Mouse (Mus musculus) embryo, embryonic 11.5 days (tissue): ENCODE results near the gene a.

Experiments used
- DNase-seq: peaks from one replicate; pipeline ENCODE4 v3.0.0-alpha.2; 2012; ENCODE audit warnings: low read depth, low spot score

The a gene

GRCm38 (mm10) chr2:154790656-154791483 lies at the start of gene a, which contains the start of gene Raly:
TSS of gene a (plus strand) at chr2:154791402.
TSS of gene Raly (plus strand) at chr2:154791096.
- DNase-seq: peak; percentile 98

DNA sequence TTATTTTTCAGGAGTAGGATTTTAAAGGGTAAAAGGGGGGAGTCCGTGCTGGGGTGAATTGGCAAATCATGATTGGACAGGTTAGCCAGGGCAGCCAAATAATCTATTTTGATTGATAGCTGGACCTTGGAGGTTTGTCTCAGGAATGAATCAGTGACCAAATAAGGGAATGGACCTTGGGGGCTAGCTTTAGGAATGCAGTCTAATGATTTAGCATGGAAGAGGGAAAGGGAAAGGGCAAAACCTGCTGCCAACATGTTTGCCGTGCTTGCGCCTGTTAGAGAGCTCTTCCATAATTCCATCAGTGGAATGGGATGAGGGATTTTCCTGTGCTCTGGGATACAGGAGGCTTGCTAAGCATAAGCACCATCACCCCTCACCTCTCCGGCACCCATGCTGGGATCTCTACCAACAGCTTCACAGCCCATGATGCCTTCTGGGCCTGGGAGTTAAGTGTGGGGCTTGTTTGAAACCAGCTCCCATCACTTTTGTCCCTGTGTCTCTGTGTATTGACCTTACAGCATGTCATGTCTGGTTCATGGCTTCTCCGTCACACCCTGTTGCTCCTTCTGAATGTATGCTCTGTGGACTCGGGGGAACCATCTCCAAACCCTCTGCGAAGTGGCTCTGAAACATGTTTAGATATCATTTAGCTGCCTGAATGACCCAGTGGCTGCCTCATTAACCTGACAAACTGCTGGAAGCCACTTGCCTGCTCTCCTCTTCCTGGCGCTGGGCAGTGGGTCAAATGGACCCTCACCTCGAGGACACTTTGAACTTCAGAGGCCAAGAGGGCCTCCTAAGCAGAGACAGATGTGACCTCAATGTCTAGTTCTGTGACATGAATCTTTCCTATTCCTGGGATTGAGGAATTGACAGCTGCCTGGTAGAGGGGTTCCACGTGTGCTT lies 48.0 kb upstream of the a start:
- no peak for DNase-seq

GRCm38 (mm10) chr2:154743915-154744314 lies 47.3 kb upstream of the a start:
- DNase-seq: no peak

- DNase-seq: no peak
Measured at GRCm38 (mm10) chr2:154748383-154748782, 42.8 kb upstream of the a start.

DNA sequence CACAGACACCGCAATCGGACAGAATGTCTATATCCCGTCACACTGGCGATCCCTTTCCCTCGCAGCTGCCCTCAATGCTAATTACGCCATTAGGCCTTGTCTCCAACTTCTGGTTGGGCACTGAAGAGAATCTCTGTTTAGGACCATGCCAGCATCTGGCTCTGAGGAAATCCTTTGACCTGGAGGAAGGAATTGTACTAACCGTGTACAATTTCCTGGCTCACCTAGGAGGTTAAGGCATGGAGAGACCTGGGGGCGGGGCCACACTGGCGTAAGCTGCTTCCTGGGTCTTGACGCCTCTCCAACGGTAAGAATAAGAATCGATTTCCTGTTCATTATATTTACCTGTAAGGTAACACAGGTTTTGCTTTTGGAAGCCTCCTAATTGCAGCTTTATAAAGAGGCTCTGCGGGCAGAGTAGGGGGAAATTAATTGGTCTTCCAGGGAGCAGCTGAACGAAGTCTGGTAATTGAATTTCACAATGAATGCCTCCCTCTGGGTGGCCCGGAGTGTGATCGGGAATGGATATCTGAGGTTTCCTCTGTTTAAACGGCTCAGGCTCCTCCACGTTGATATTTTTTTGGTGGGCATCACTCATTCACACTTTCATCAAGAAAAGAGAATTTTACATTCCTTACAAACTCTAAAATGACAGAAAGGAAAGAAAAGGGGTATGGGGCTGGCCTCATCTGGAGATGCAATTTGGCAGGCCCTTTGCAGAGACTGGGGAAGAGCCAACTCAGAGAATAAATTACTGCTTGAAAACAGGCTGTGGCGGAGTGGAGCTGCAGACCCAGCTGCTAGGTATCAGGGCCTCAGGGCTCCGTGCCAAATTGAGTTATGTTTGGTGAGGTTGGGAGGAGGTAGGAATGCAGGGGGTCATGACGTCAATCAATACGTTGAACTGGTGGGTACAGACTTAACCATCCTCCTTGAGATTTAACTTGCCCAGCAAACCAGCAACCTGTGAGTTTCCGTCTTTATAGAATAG lies 41.9 kb upstream of the a start:
- peak; percentile 37 for DNase-seq

DNA sequence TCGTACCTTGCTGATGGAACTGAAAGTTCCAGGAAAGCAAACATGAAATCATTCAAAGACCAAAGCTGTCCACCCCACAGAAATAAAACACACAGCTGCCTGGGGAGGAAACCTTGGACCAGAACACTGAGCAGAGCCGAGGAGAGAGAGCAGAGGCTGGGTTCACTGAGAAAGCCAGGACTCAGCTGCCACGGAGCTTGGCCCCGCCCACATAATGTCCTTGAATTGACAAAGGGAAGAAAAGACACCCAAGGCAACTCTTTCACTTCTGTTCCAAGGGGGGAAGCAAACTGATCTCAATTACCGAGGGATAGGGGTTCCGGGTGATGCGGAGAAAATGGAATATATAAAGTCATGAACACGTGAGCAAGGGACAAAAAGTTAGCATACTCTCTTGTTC lies 39.3 kb upstream of the a start:
- no peak for DNase-seq

GRCm38 (mm10) chr2:154754068-154754560 lies 37.1 kb upstream of the a start:
- no peak for DNase-seq

DNA sequence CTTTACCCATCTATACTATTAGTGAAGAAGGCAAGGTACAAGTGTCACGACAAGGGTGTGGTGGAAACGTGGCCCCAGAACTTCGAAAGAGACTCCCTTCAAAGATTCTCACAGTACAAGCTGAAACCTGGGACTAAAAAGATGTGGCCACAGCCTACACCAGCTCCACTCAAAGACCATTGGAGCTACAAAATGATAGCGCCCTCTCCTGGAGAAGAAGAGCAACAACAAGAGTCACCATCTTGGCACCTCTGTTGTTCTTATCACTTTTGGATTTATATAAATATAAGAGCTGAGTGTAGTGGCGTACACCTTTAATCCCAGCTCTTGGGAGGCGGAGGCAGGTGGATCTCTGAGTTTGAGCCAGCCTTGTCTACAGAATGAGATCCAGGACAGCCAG lies 35.4 kb upstream of the a start:
- no peak for DNase-seq

GRCm38 (mm10) chr2:154757691-154758090 lies 33.5 kb upstream of the a start:
- no peak for DNase-seq

- no peak for DNase-seq
Measured at GRCm38 (mm10) chr2:154758454-154758853, 32.7 kb upstream of the a start.

DNA sequence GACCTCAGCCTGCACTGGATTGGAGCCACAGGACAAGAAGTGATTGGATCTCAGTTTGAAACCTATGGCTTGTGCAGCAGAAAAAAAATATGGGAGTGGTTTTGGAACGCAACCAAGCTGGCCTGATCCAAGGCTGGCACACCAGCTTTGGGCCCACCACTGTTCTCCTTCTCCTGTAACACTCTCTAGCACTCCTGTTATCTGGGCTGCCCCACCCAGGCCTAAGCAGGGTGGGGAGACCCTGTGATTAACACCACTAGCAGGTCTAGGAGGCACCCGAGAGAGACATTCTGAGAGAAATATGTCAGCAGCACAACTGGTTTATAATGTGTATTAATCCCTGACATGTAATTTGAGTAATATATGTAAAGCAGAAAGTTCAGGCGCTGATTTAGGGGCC lies 28.0 kb upstream of the a start:
- no peak for DNase-seq

GRCm38 (mm10) chr2:154764828-154765497 lies 26.2 kb upstream of the a start:
- no peak for DNase-seq

DNA sequence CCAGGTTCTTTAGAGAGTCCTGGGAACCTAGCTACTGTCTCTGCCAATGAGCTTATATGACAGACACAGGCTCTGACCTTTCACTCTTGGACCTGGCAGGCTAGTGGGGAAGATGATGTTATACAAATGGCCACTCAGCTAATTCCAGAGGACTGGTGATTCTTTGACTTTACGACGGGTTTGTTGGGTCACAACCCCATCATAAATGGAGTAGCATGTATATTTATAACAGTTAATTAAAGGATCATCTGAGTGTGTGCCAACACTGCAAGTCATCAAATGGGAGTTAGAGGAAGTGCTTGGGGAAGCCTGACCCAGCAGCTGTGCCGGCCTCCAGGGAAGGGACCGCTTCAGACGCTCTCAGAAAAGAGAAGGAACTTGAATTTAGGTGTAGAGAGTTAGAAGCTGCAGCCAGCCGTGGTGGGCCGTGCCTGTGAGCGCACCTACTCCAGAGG lies 25.6 kb upstream of the a start:
- DNase-seq: no peak

DNA sequence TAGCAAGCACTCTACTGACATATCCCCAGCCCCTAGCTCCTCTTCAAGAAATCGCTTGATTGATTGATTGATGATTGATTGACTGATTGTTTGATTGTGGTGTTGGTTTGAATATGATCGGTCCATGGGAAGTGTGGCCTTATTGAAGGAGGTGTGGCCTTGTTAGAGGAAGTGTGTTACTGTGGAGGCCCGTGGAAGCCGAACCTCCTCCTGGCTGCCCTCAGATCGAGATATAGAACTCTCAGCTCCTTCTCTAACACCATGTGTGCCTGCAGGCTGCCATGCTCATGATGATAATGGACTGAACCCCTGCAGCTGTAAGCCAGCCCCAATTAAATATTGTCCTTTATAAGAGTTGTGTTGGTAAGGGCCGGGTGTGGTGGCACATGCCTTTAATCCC lies 24.2 kb upstream of the a start:
- no peak for DNase-seq

GRCm38 (mm10) chr2:154769930-154770329 lies 21.3 kb upstream of the a start, which contains the start of gene Gm14214:
TSS of gene Gm14214 (minus strand) at chr2:154770030.
- DNase-seq: no peak

- DNase-seq: no peak
Measured at GRCm38 (mm10) chr2:154771604-154772003, 19.6 kb upstream of the a start.

GRCm38 (mm10) chr2:154774032-154774431 lies 17.2 kb upstream of the a start:
- peak; percentile 22 for DNase-seq

- DNase-seq: no peak
Measured at GRCm38 (mm10) chr2:154776496-154776895, 14.7 kb upstream of the a start.

GRCm38 (mm10) chr2:154779648-154780047 lies 11.6 kb upstream of the a start:
- DNase-seq: no peak

DNA sequence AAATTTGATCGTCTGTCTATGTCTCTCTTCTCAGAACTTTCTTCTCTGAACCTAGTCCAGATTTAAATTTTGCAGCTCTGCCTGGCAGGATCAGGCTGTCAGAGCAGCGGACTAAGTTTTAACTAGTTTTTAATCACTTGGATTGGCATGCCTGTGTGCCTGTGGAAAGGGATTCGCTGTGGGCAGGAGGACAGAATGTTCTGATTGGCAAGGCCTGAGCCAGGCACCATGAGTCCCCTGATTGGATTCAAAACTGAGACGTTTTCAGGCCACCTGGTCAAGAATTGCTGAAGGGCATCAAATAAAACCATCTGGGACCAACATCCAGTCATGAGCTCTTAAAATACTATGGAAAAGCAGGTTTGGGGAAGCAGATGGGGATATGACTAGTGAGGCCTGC lies 8.8 kb upstream of the a start:
- no peak for DNase-seq
